Mouse (Mus musculus) intestine, postnatal 0 days (tissue): ENCODE measurements around the gene Znrf2. TPM values are rescaled to one million over a fixed set of nuclear protein-coding genes. Genes with fewer than 3 reads are reported as not detected.

Experiments used
- ATAC-seq: fragments of 200-750 bp; cut with Nextera tagmentation; 2 replicates; pipeline ENCODE4 v1.8.0; 2017; ENCODE audit warnings: mild to moderate bottlenecking, moderate TSS enrichment, moderate library complexity
- H3K27ac ChIP-seq: fragments of 300-500 bp; sonication (generic); 2 replicates; pipeline ENCODE4 v1.5.1; 2014; ENCODE audit warnings: mild to moderate bottlenecking, low read depth, low read length, moderate library complexity
- H3K27me3 ChIP-seq: fragments of 300-500 bp; sonication (generic); replicated peaks from 2 replicates; pipeline ENCODE4 v1.6.1; 2014; ENCODE audit warnings: low read length, mixed read lengths; ENCODE audit not compliant: control insufficient read depth, insufficient read depth
- H3K36me3 ChIP-seq: fragments of 300-500 bp; sonication (generic); 2 replicates; pipeline ENCODE4 v1.6.1; 2014; ENCODE audit warnings: mild to moderate bottlenecking, moderate library complexity; ENCODE audit not compliant: control insufficient read depth, insufficient read depth
- H3K4me1 ChIP-seq: fragments of 300-500 bp; sonication (generic); replicated peaks from 2 replicates; pipeline ENCODE4 v1.6.1; 2014; ENCODE audit warnings: antibody characterized with exemption, low read length, mixed read lengths; ENCODE audit not compliant: control insufficient read depth, insufficient read depth
- H3K4me2 ChIP-seq: fragments of 300-500 bp; sonication (generic); replicated peaks from 2 replicates; pipeline ENCODE4 v1.6.1; 2014; ENCODE audit warnings: low read depth, mild to moderate bottlenecking, moderate library complexity
- H3K4me3 ChIP-seq: fragments of 300-500 bp; sonication (generic); 2 replicates; pipeline ENCODE4 v1.5.1; 2014; ENCODE audit warnings: low read depth, low read length
- H3K9ac ChIP-seq: fragments of 300-500 bp; sonication (generic); 2 replicates; pipeline ENCODE4 v1.6.1; 2014; ENCODE audit warnings: mild to moderate bottlenecking, low read depth, low read length
- H3K9me3 ChIP-seq: fragments of 300-500 bp; sonication (generic); 2 replicates; pipeline ENCODE4 v1.6.1; 2016; ENCODE audit warnings: mixed run types; ENCODE audit not compliant: control insufficient read depth
- CTCF ChIP-seq: sonication (generic); IDR thresholded peaks from 2 replicates; pipeline ENCODE4 v1.5.1; 2016; ENCODE audit warnings: low read depth, mild to moderate bottlenecking, control low read depth, antibody characterized with exemption, moderate library complexity
- WGBS: fragments of 180-500 bp; shearing (Covaris S2); extraction: QIAGEN DNeasy Blood & Tissue Kit; methylation state at CpG from one replicate; pipeline ENCODE4 v1.1.7; 2014; 5-methylcytosine and 5-hydroxymethylcytosine counted together
- polyA plus RNA-seq: library from polyadenylated mRNA; unstranded; fragments of >200 nt; fragmentation: Nextera tagmentation; extraction: Ambion mirVana; gene quantifications from 2 replicates; pipeline ENCODE4 v1.2.1, GENCODE M21; 2015

The Znrf2 gene
- polyA plus RNA-seq, 1 experiment from 2014 or later = 7.8 TPM

- peak; percentile 78 for ATAC-seq
- WGBS = 44% methylated on average over 5 of the region's 5 CpGs
- H3K9me3 ChIP-seq = no peaks in the 10 kb centered on the region
- no peaks in the 10 kb centered on the region for H3K27me3 ChIP-seq
- no peaks in the 10 kb centered on the region for H3K36me3 ChIP-seq
- H3K9ac ChIP-seq = no peak overlapping the region
- 0 out of 2 replicates have a peak overlapping the region, but pooled peaks have one; percentile 23 for H3K27ac ChIP-seq
- no peak overlapping the region for H3K4me2 ChIP-seq
- H3K4me3 ChIP-seq = no peak overlapping the region
- no peaks in the 10 kb centered on the region for H3K4me1 ChIP-seq
- TF ChIP-seq CTCF = no peak
Observed at GRCm38 (mm10) chr6:54866731-54867410, 50.2 kb downstream of the Znrf2 start.

- Histone ChIP-seq H3K9me3 (no peaks in the 10 kb centered on the region), H3K36me3 (no peaks in the 10 kb centered on the region), H3K4me1 (no peaks in the 10 kb centered on the region), H3K27ac (0 out of 2 replicates have a peak overlapping the region, but pooled peaks have one; percentile 23), H3K9ac (no peak overlapping the region), H3K27me3 (no peaks in the 10 kb centered on the region), H3K4me2 (no peak overlapping the region), H3K4me3 (no peak overlapping the region)
- TF ChIP-seq CTCF = no peak
- no peak for ATAC-seq
- WGBS = 56% methylated on average over 4 of the region's 4 CpGs
Observed at GRCm38 (mm10) chr6:54867411-54867745, 50.7 kb downstream of the Znrf2 start.

GRCm38 (mm10) chr6:54873029-54873428 lies 56.3 kb downstream of the Znrf2 start:
- 73% methylated on average over 5 of the region's 5 CpGs for WGBS
- ATAC-seq = no peak
- no peak for TF ChIP-seq CTCF

GRCm38 (mm10) chr6:54876782-54877181 lies 60.1 kb downstream of the Znrf2 start:
- no peak overlapping the region for H3K4me2 ChIP-seq
- H3K4me1 ChIP-seq = no peaks in the 10 kb centered on the region
- no peak overlapping the region for H3K9ac ChIP-seq
- no peak overlapping the region for H3K27ac ChIP-seq
- no peaks in the 10 kb centered on the region for H3K9me3 ChIP-seq
- H3K27me3 ChIP-seq = no peaks in the 10 kb centered on the region
- H3K36me3 ChIP-seq = no peaks in the 10 kb centered on the region
- no peak for TF ChIP-seq CTCF
- H3K4me3 ChIP-seq = no peak overlapping the region
- ATAC-seq = peak; percentile 69; the same call in 1 of the 2 replicates
- 28% methylated on average over 5 of the region's 5 CpGs for WGBS

More at GRCm38 (mm10) chr6:54873029-54873428, 56.3 kb downstream of the Znrf2 start:
- Histone ChIP-seq H3K36me3 (no peaks in the 10 kb centered on the region), H3K4me3 (no peak overlapping the region), H3K4me2 (no peak overlapping the region), H3K4me1 (no peaks in the 10 kb centered on the region), H3K9ac (no peak overlapping the region), H3K27me3 (no peaks in the 10 kb centered on the region), H3K9me3 (no peaks in the 10 kb centered on the region), H3K27ac (no peak overlapping the region)

- Histone ChIP-seq H3K9ac (no peak overlapping the region), H3K27ac (no peak overlapping the region), H3K36me3 (no peaks in the 10 kb centered on the region), H3K27me3 (no peaks in the 10 kb centered on the region), H3K4me2 (no peak overlapping the region), H3K9me3 (no peaks in the 10 kb centered on the region), H3K4me3 (no peak overlapping the region), H3K4me1 (no peaks in the 10 kb centered on the region)
- no peak for TF ChIP-seq CTCF
- 84% methylated on average over 3 of the region's 3 CpGs for WGBS
- no peak for ATAC-seq
Observed at GRCm38 (mm10) chr6:54877651-54878050, 60.9 kb downstream of the Znrf2 start.

- no peak for ATAC-seq
- Histone ChIP-seq H3K27me3 (no peaks in the 10 kb centered on the region), H3K9me3 (no peaks in the 10 kb centered on the region)
Observed at GRCm38 (mm10) chr6:54878546-54878945, 61.8 kb downstream of the Znrf2 start.

More at GRCm38 (mm10) chr6:54878546-54878945, 61.8 kb downstream of the Znrf2 start:
- Histone ChIP-seq H3K4me2 (no peak overlapping the region), H3K4me3 (no peak overlapping the region), H3K36me3 (no peaks in the 10 kb centered on the region), H3K27ac (no peak overlapping the region), H3K4me1 (no peaks in the 10 kb centered on the region; the same call in 1 of the 2 replicates), H3K9ac (no peak overlapping the region)
- no peak for TF ChIP-seq CTCF
